Mouse (Mus musculus): ENCODE data around the gene Gfpt2.

DNA sequence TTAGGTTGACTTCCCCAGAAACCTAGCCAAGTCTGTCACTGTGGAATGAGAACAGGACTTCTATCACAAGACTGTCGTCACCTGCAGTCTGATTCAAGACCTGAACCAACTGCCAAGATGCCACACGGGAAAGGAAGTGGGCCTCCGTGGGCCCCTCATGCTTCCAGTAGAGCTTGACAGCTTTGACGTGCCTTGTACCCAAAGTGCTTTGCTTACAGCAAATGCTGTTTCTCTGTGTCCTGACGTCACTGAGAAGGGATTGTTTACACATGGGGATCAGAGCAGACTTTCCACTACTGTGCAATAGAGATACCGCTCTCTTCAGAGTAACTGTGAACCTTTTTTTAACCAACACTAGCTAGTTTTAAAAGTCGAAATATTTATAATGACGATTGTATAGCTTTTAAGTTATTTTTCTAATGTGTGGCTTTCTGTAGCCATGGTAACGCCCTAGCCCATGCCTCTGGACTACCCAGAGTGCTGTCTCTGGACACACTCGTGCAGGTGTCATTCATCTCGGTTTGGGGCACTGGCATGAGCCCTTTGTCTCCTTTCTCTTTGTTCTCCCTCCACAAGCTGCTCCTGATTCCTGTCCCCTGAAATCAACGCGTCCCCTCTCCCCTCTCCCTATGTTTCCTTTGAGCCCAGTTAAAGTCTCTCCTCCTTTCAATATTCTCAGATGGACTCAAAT lies 43.9 kb downstream of the Gfpt2 start:
- TF ChIP-seq ZC3H11A (IDR thresholded peaks at IDR 0.05; ENCODE audit: borderline replicate concordance, low read depth, low read length) (no peak), ZNF384 (IDR thresholded peaks at IDR 0.05; ENCODE audit: low read depth, low read length) (no peak), HCFC1 (IDR thresholded peaks at IDR 0.05; ENCODE audit: borderline replicate concordance, insufficient read depth, low read length) (no peak)
